Mouse (Mus musculus) brain, embryonic 18.5 days (tissue): Measurements from ENCODE around the gene Gm49721.
A peak's percentile ranks its signal among the peaks of the same experiment; 100 is the strongest.
"Not testable (repeated sequence)": the region's sequence is repeated elsewhere in the genome, so short reads cannot be mapped to it uniquely, and the experiment has no call there.

Experiments used
- DNase-seq: peaks from one replicate; pipeline ENCODE4 v3.0.0-alpha.2; 2012; ENCODE audit warnings: low read depth, low spot score

The Gm49721 gene

GRCm38 (mm10) chr17:6978287-6979248, at the start of gene Gm49721:
Gene Gm49721, plus strand, starts transcription at chr17:6978904.
- not testable (repeated sequence) for DNase-seq

- not testable (repeated sequence) for DNase-seq
These were observed 47.1 kb upstream of the Gm49721 start for GRCm38 (mm10) chr17:6931625-6932024.

GRCm38 (mm10) chr17:6942560-6942959, 36.1 kb upstream of the Gm49721 start:
- DNase-seq = not testable (repeated sequence)

- DNase-seq = not testable (repeated sequence)
These were observed 31.1 kb upstream of the Gm49721 start for GRCm38 (mm10) chr17:6947637-6947983.

GRCm38 (mm10) chr17:6947984-6948768, 30.5 kb upstream of the Gm49721 start, which contains the start of gene Rsph3b:
Gene Rsph3b, minus strand, starts transcription at chr17:6948682.
- peak; percentile 51 for DNase-seq

GRCm38 (mm10) chr17:6948769-6949228, 29.9 kb upstream of the Gm49721 start:
- DNase-seq = not testable (repeated sequence)

GRCm38 (mm10) chr17:6958881-6959280, 19.8 kb upstream of the Gm49721 start:
- DNase-seq = not testable (repeated sequence)

GRCm38 (mm10) chr17:6959543-6960259, 19.0 kb upstream of the Gm49721 start:
- not testable (repeated sequence) for DNase-seq

GRCm38 (mm10) chr17:6960349-6960748, 18.4 kb upstream of the Gm49721 start:
- DNase-seq = not testable (repeated sequence)

- not testable (repeated sequence) for DNase-seq
These were observed 17.9 kb upstream of the Gm49721 start, which contains the start of gene Tagap1 for GRCm38 (mm10) chr17:6960776-6961175. Gene Tagap1, minus strand, starts transcription at chr17:6961156.

GRCm38 (mm10) chr17:6961181-6962000, 17.3 kb upstream of the Gm49721 start:
- DNase-seq = not testable (repeated sequence)

- DNase-seq = not testable (repeated sequence)
These were observed 16.4 kb upstream of the Gm49721 start for GRCm38 (mm10) chr17:6962339-6962738.

- DNase-seq = not testable (repeated sequence)
These were observed 15.8 kb upstream of the Gm49721 start for GRCm38 (mm10) chr17:6962936-6963335.

- DNase-seq = not testable (repeated sequence)
These were observed 13.3 kb upstream of the Gm49721 start for GRCm38 (mm10) chr17:6965364-6965763.

- not testable (repeated sequence) for DNase-seq
These were observed 11.0 kb upstream of the Gm49721 start for GRCm38 (mm10) chr17:6967673-6968072.

- DNase-seq = not testable (repeated sequence)
These were observed 8.4 kb upstream of the Gm49721 start, which contains the start of gene Rnaset2b for GRCm38 (mm10) chr17:6970334-6970733. Gene Rnaset2b, plus strand, starts transcription at chr17:6970634.

GRCm38 (mm10) chr17:6971238-6971637, 7.5 kb upstream of the Gm49721 start:
- not testable (repeated sequence) for DNase-seq

- DNase-seq = not testable (repeated sequence)
These were observed 5.8 kb upstream of the Gm49721 start for GRCm38 (mm10) chr17:6972836-6973396.

GRCm38 (mm10) chr17:6974985-6975384, 3.7 kb upstream of the Gm49721 start:
- DNase-seq = not testable (repeated sequence)

- not testable (repeated sequence) for DNase-seq
These were observed 676 bp downstream of the Gm49721 start for GRCm38 (mm10) chr17:6979380-6979779.
